Mouse (Mus musculus): ENCODE data around the gene Syn3. TPM values are rescaled to one million over a fixed set of nuclear protein-coding genes. Genes with fewer than 3 reads are reported as not detected.

Syn3 gene
- total and polyA plus RNA-seq, 2 experiments from 2014 or later, result 18.3 to 67.4 TPM

- Histone ChIP-seq H3K27me3 (ENCODE audit: insufficient read depth, low read length) (no peaks in the 10 kb centered on the region), H3K4me2 (ENCODE audit: low read depth, low read length) (no peak overlapping the region), H3K9ac (replicated peaks; ENCODE audit: low read length) (no peak overlapping the region), H3K36me3 (ENCODE audit: insufficient read depth, low read length) (no peaks in the 10 kb centered on the region), H3K4me3 (ENCODE audit: low read length) (no peak overlapping the region), H3K9me3 (ENCODE audit: low read length) (no peaks in the 10 kb centered on the region), H3K27ac (no peak overlapping the region), H3K4me1 (ENCODE audit: insufficient read depth, low read length) (peaks cover 13% of the 10 kb centered on the region)
- TF ChIP-seq CTCF (IDR thresholded peaks at IDR 0.05; ENCODE audit: low read depth), result no peak
- DNase-seq (ENCODE audit: low spot score), result no peak
- no peak for ATAC-seq
- WGBS, result 82% methylated on average over 1 of the region's 1 CpGs
These were observed 185.2 kb downstream of the Syn3 start for GRCm38 (mm10) chr10:86313448-86313847.

- Histone ChIP-seq H3K4me2 (ENCODE audit: low read depth, low read length) (no peak overlapping the region), H3K4me1 (ENCODE audit: insufficient read depth, low read length) (peaks cover 10% of the 10 kb centered on the region), H3K36me3 (ENCODE audit: insufficient read depth, low read length) (no peaks in the 10 kb centered on the region), H3K9me3 (ENCODE audit: low read length) (no peaks in the 10 kb centered on the region), H3K4me3 (ENCODE audit: low read length) (no peak overlapping the region), H3K9ac (replicated peaks; ENCODE audit: low read length) (no peak overlapping the region), H3K27ac (no peak overlapping the region), H3K27me3 (ENCODE audit: insufficient read depth, low read length) (no peaks in the 10 kb centered on the region)
- no peak for TF ChIP-seq CTCF (IDR thresholded peaks at IDR 0.05; ENCODE audit: low read depth)
- DNase-seq (ENCODE audit: low spot score) (no peak), ATAC-seq (no peak)
- 89% methylated on average over 3 of the region's 3 CpGs for WGBS
These were observed 185.7 kb downstream of the Syn3 start for GRCm38 (mm10) chr10:86312976-86313375.

GRCm38 (mm10) chr10:86310527-86310926 is 188.2 kb downstream of the Syn3 start:
- Histone ChIP-seq H3K4me2 (ENCODE audit: low read depth, low read length) (no peak overlapping the region), H3K36me3 (ENCODE audit: insufficient read depth, low read length) (no peaks in the 10 kb centered on the region), H3K9me3 (ENCODE audit: low read length) (no peaks in the 10 kb centered on the region), H3K4me1 (ENCODE audit: insufficient read depth, low read length) (peaks cover 3% of the 10 kb centered on the region; the same call in 1 of the 2 replicates), H3K27me3 (ENCODE audit: insufficient read depth, low read length) (no peaks in the 10 kb centered on the region), H3K9ac (replicated peaks; ENCODE audit: low read length) (no peak overlapping the region), H3K4me3 (ENCODE audit: low read length) (no peak overlapping the region), H3K27ac (no peak overlapping the region)
- TF ChIP-seq CTCF (IDR thresholded peaks at IDR 0.05; ENCODE audit: low read depth), result no peak
- DNase-seq (ENCODE audit: low spot score) (no peak), ATAC-seq (no peak)
- 73% methylated on average over 6 of the region's 6 CpGs for WGBS

- Histone ChIP-seq H3K27ac (no peak overlapping the region), H3K27me3 (ENCODE audit: insufficient read depth, low read length) (no peaks in the 10 kb centered on the region), H3K4me3 (ENCODE audit: low read length) (no peak overlapping the region), H3K9ac (replicated peaks; ENCODE audit: low read length) (no peak overlapping the region), H3K36me3 (ENCODE audit: insufficient read depth, low read length) (no peaks in the 10 kb centered on the region), H3K4me1 (ENCODE audit: insufficient read depth, low read length) (peaks cover 21% of the 10 kb centered on the region), H3K9me3 (ENCODE audit: low read length) (no peaks in the 10 kb centered on the region), H3K4me2 (ENCODE audit: low read depth, low read length) (no peak overlapping the region)
- 87% methylated on average over 4 of the region's 4 CpGs for WGBS
- no peak for DNase-seq (ENCODE audit: low spot score)
- no peak for TF ChIP-seq CTCF (IDR thresholded peaks at IDR 0.05; ENCODE audit: low read depth)
- ATAC-seq, result no peak
These were observed 191.5 kb downstream of the Syn3 start for GRCm38 (mm10) chr10:86307235-86307634.

DNA sequence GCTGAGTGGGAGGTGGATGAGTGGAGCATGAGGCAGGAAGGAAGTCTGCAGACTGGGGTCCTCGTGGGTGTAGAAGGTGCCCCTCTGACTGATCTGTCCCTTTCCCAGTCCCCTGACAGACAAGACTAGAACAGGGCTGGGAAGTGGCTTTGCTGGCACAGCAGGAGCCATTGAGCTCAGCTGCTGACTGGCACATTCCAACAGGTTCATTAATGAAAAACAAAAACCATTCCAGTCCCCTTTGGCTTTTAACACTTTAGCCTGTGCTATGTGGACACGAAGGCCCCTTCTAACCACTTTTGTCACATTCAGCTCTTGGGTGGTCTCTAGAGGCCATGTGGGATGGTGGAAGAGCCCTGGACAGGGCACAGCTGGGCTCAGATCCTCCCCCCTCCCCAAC is 194.1 kb downstream of the Syn3 start:
- ATAC-seq (no peak), DNase-seq (ENCODE audit: low spot score) (no peak)
- Histone ChIP-seq H3K9ac (replicated peaks; ENCODE audit: low read length) (no peak overlapping the region), H3K27ac (no peak overlapping the region), H3K4me1 (ENCODE audit: insufficient read depth, low read length) (peaks cover 21% of the 10 kb centered on the region), H3K9me3 (ENCODE audit: low read length) (no peaks in the 10 kb centered on the region), H3K27me3 (ENCODE audit: insufficient read depth, low read length) (no peaks in the 10 kb centered on the region), H3K4me3 (ENCODE audit: low read length) (no peak overlapping the region), H3K36me3 (ENCODE audit: insufficient read depth, low read length) (no peaks in the 10 kb centered on the region), H3K4me2 (ENCODE audit: low read depth, low read length) (no peak overlapping the region)
- peak; percentile 22; the same call in 1 of the 2 replicates for TF ChIP-seq CTCF (IDR thresholded peaks at IDR 0.05; ENCODE audit: low read depth)
- 6% methylated on average over 2 of the region's 2 CpGs for WGBS

GRCm38 (mm10) chr10:86303495-86303876 is 195.2 kb downstream of the Syn3 start:
- no peak for TF ChIP-seq CTCF (IDR thresholded peaks at IDR 0.05; ENCODE audit: low read depth)
- Histone ChIP-seq H3K27ac (peak overlapping the region; percentile 64), H3K36me3 (ENCODE audit: insufficient read depth, low read length) (no peaks in the 10 kb centered on the region), H3K27me3 (ENCODE audit: insufficient read depth, low read length) (no peaks in the 10 kb centered on the region), H3K4me3 (ENCODE audit: low read length) (peak overlapping the region; percentile 60; the same call in 1 of the 2 replicates), H3K4me2 (ENCODE audit: low read depth, low read length) (peak overlapping the region; percentile 67), H3K9me3 (ENCODE audit: low read length) (no peaks in the 10 kb centered on the region), H3K4me1 (ENCODE audit: insufficient read depth, low read length) (peaks cover 21% of the 10 kb centered on the region), H3K9ac (replicated peaks; ENCODE audit: low read length) (peak overlapping the region; percentile 53; the same call in 1 of the 2 replicates)
- DNase-seq (ENCODE audit: low spot score) (no peak), ATAC-seq (no peak)
- WGBS, result 46% methylated on average over 2 of the region's 2 CpGs

DNA sequence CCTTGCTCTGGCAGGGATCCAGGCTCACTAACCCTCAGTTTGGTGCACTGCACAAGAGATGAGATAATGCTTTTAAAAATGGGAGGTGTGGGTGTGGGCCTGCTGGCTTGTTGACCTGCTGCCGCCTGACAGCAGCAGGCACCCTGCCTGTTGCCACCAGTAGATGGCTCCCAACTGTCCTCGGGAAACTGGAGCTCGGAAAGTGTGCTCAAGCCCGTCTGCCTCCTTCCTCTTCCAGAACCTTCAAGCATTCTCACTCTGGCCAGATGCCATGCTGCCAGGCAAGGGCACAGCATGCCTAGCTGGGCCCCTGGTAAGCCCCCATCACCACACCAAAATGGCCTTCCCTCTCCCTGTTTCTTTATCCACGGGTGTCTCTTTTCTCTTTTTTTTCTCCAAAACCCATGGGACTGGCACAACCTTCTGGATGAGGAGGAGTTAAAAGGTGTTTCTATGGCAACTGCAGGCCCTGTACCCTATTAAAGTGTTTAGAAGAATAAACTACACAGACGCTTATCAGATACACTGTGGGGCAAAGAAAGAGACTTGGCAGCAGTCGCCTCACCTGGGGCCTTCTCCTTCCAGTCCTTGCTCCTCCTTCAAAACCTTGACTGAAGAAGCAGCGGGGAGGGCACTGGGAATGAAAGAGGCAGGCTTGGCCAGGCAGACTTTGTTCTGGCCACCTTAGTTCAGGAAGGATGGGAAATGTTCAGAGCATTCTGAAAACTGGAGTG is 195.8 kb downstream of the Syn3 start:
- DNase-seq (ENCODE audit: low spot score), result peak; percentile 87
- ATAC-seq, result peak; percentile 48
- peak overlapping the region; percentile 67 for H3K4me2 ChIP-seq (ENCODE audit: low read depth, low read length)
- H3K27me3 ChIP-seq (ENCODE audit: insufficient read depth, low read length), result no peaks in the 10 kb centered on the region
- peak overlapping the region; percentile 60 for H3K4me3 ChIP-seq (ENCODE audit: low read length)
- TF ChIP-seq CTCF (IDR thresholded peaks at IDR 0.05; ENCODE audit: low read depth), result peak; percentile 82
- peak overlapping the region; percentile 53 for H3K9ac ChIP-seq (replicated peaks; ENCODE audit: low read length)
- H3K27ac ChIP-seq, result peak overlapping the region; percentile 64
- H3K4me1 ChIP-seq (ENCODE audit: insufficient read depth, low read length), result peaks cover 21% of the 10 kb centered on the region
- no peaks in the 10 kb centered on the region for H3K36me3 ChIP-seq (ENCODE audit: insufficient read depth, low read length)
- WGBS, result 12% methylated on average over 8 of the region's 8 CpGs
- no peaks in the 10 kb centered on the region for H3K9me3 ChIP-seq (ENCODE audit: low read length)

All from hindbrain, postnatal 0 days (tissue).